Mouse (Mus musculus) C2C12 (cell line): ENCODE data around the gene Zfp462.

Experiments
- CEBPB ChIP-seq: IDR thresholded peaks from one replicate; pipeline ENCODE4 v1.6.1; 2011; ENCODE audit warnings: low read depth, mild to moderate bottlenecking, control low read depth, moderate library complexity
- CTCF ChIP-seq: IDR thresholded peaks from one replicate; pipeline ENCODE4 v1.5.1; 2011; ENCODE audit not compliant: control insufficient read depth, insufficient read depth, insufficient read length
- MAX ChIP-seq: IDR thresholded peaks from one replicate; pipeline ENCODE4 v1.6.1; 2011; ENCODE audit warnings: mild to moderate bottlenecking, control low read depth
- MYOD1 ChIP-seq: IDR thresholded peaks from one replicate; pipeline ENCODE4 v1.6.1; 2011; ENCODE audit warnings: low read depth; ENCODE audit not compliant: control insufficient read depth, insufficient read length
- MYOG ChIP-seq: IDR thresholded peaks from one replicate; pipeline ENCODE4 v1.6.1; 2011; ENCODE audit not compliant: control insufficient read depth, insufficient read length; ENCODE audit errors: extremely low read depth
- USF1 ChIP-seq: IDR thresholded peaks from one replicate; pipeline ENCODE4 v1.6.1; 2011; ENCODE audit warnings: low read depth, mild to moderate bottlenecking, control low read depth, moderate library complexity

DNA sequence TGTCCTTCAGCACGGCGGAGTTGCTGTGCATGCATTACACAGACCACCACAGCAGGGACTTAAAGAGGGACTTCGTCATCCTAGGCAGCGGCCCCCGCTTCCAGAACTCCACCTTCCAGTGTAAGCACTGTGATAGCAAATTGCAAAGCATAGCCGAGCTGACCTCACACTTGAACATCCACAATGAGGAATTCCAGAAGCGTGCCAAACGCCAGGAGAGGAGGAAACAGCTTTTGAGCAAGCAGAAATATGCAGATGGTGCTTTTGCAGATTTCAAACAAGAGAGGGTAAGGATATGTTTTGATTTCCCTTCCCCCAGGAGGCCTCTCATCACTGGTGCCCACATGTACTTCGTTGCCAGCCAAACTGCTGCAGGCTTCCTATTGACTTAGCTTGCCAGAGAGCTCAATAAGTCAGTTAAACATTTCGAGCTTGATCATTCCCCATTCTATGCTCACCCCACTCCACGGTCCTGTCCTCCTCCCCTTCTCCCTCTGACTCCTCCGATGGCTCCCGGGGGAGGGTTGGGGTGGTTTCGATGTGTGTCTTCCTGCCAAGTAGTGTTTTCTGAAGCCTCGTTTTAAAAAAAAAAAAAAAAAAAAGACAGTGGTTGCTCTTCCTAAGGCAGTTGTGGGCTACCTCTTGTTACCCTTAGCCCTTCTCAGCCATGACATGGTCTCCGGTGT lies 68.9 kb downstream of the Zfp462 start:
- TF ChIP-seq CTCF (no peak), MYOG (no peak), USF1 (no peak), MAX (no peak), CEBPB (no peak), MYOD1 (no peak)
